13 mouse cellular contexts compared by ENCODE assay signal in genomic region chr19:58968731-58969506, GRCm38 (mm10). TPM values are rescaled to one million over a fixed set of nuclear protein-coding genes. Genes with fewer than 3 reads are reported as not detected.
DNase-seq lines count a peak whose midpoint lies in the region; ATAC-seq and TF ChIP-seq lines count a peak whose summit lies in the region.
"Had no signal": no experiment of that assay in that cellular context is flagged by ENCODE, and none has a peak within 500 bp of the region (broad histone marks: within the 10 kb centered on the region; RNA-seq: fewer than 3 reads in every experiment).

No protein-coding gene starts in this region.

- DNase-seq in left cerebral cortex, postnatal 4 days: peak; percentile 30
- DNase-seq in left cerebral cortex, adult 2 months (ENCODE audit: extremely low spot score in 1 of 2, low spot score in 2 of 2): no peak
- peak; percentile 23 to 47 for DNase-seq in cerebellum, adult 2 months
- DNase-seq in adipocyte (ENCODE audit: low spot score): no peak
- no peak for DNase-seq in frontal cortex, adult 2 months (ENCODE audit: extremely low spot score in 1 of 2, low spot score in 1 of 2)
- no peak for DNase-seq in layer of hippocampus, adult 2 months (ENCODE audit: low spot score in 2 of 2)
- DNase-seq: adrenal gland, postnatal 36 days; heart, adult 2 months; lung, adult 18-20 months; thymus, adult 2 months had no signal

- no peaks in the 10 kb centered on the region; the same call in 1 of the 2 replicates for H3K4me1 ChIP-seq in cerebellum, adult 2 months (ENCODE audit: control insufficient read depth, insufficient read depth, low read length)
- H3K4me1 ChIP-seq in forebrain, embryonic 12.5 days: peaks cover 18% of the 10 kb centered on the region
- peaks cover 22% of the 10 kb centered on the region for H3K4me1 ChIP-seq in neural tube, embryonic 13.5 days (replicated peaks)

- TF ChIP-seq POLR2A in cerebellum, adult 2 months (IDR thresholded peaks at IDR 0.05; ENCODE audit: borderline replicate concordance, insufficient read depth, low read length): no peak

- intact Hi-C loops in left cerebral cortex, postnatal 4 days (cut with DNase I): no loop called here
- intact Hi-C loops in left cerebral cortex, adult 2 months (cut with DNase I): no loop called here

- H3K4me2 ChIP-seq in forebrain, embryonic 12.5 days: peak overlapping the region; percentile 21; the same call in 1 of the 2 replicates
- peak overlapping the region; percentile 16; the same call in 1 of the 2 replicates for H3K4me2 ChIP-seq in neural tube, embryonic 13.5 days

- no peak for TF ChIP-seq CTCF in left cerebral cortex, adult 2 months (IDR thresholded peaks at IDR 0.05)
- TF ChIP-seq CTCF in cerebellum, adult 2 months (IDR thresholded peaks at IDR 0.05; ENCODE audit: borderline replicate concordance, insufficient read depth, low read depth, low read length): no peak
- no peak for TF ChIP-seq CTCF in layer of hippocampus, adult 2 months (conservative IDR thresholded peaks at IDR 0.05)

- H3K9ac ChIP-seq in forebrain, embryonic 12.5 days: no peak overlapping the region
- H3K9ac ChIP-seq in neural tube, embryonic 13.5 days: no peak overlapping the region

- 21% methylated on average over 15 of the region's 15 CpGs for WGBS in cerebellum, adult 2 months
- 10% methylated on average over 15 of the region's 15 CpGs for WGBS in forebrain, embryonic 12.5 days
- WGBS in neural tube, embryonic 13.5 days: 12% methylated on average over 15 of the region's 15 CpGs

- no peaks in the 10 kb centered on the region for H3K9me3 ChIP-seq in forebrain, embryonic 12.5 days
- no peaks in the 10 kb centered on the region for H3K9me3 ChIP-seq in neural tube, embryonic 13.5 days

- no peaks in the 10 kb centered on the region for H3K27me3 ChIP-seq in cerebellum, adult 2 months (ENCODE audit: control insufficient read depth, insufficient read depth, low read length)
- H3K27me3 ChIP-seq in forebrain, embryonic 12.5 days: peaks cover 83% of the 10 kb centered on the region
- peaks cover 91% of the 10 kb centered on the region for H3K27me3 ChIP-seq in neural tube, embryonic 13.5 days

- no peak overlapping the region for H3K27ac ChIP-seq in left cerebral cortex, adult 2 months
- H3K27ac ChIP-seq in cerebellum, adult 2 months (ENCODE audit: insufficient read depth, low read length): no peak overlapping the region
- H3K27ac ChIP-seq in forebrain, embryonic 12.5 days: no peak overlapping the region; the same call in 1 of the 2 replicates
- no peak overlapping the region for H3K27ac ChIP-seq in neural tube, embryonic 13.5 days (replicated peaks)
- H3K27ac ChIP-seq in layer of hippocampus, adult 2 months: no peak overlapping the region
- H3K27ac ChIP-seq: heart, adult 2 months had no signal

- H3K4me3 ChIP-seq in left cerebral cortex, adult 2 months: no peak overlapping the region
- H3K4me3 ChIP-seq in cerebellum, adult 2 months (replicated peaks; ENCODE audit: insufficient read depth, low read depth, low read length): no peak overlapping the region
- no peak overlapping the region for H3K4me3 ChIP-seq in forebrain, embryonic 12.5 days (replicated peaks)
- H3K4me3 ChIP-seq in neural tube, embryonic 13.5 days: no peak overlapping the region
- no peak overlapping the region for H3K4me3 ChIP-seq in layer of hippocampus, adult 2 months
- H3K4me3 ChIP-seq: heart, adult 2 months had no signal

- ATAC-seq in forebrain, embryonic 12.5 days (ENCODE audit: low FRiP score): no peak
- ATAC-seq in neural tube, embryonic 13.5 days (ENCODE audit: low read depth): no peak
- ATAC-seq: intestine, embryonic 16.5 days had no signal

- H3K36me3 ChIP-seq in forebrain, embryonic 12.5 days (replicated peaks): no peaks in the 10 kb centered on the region
- peaks cover 4% of the 10 kb centered on the region for H3K36me3 ChIP-seq in neural tube, embryonic 13.5 days

RNA-seq across cellular contexts. Expression of gene Hspa12a, which starts 25.5 kb away (rescaled TPM):
- total RNA-seq in left cerebral cortex, postnatal 4 days (2021): 100 to 1,000 TPM; 153 to 159 TPM
- total RNA-seq in left cerebral cortex, adult 2 months (2021): 100 to 1,000 TPM; 208 to 220 TPM
- 102 and 103 TPM in 2 replicates for polyA plus RNA-seq in cerebellum, adult 2 months (2012; rRNA removed)
- 17.0 and 18.1 TPM in 2 replicates for polyA plus RNA-seq in forebrain, embryonic 12.5 days (2016; fragmentation: Nextera tagmentation; extraction: Ambion mirVana)
- polyA plus RNA-seq in neural tube, embryonic 13.5 days (2015; fragmentation: Nextera tagmentation; extraction: Ambion mirVana): 79.9 and 83.0 TPM in 2 replicates
- 75.3 and 82.8 TPM in 2 replicates for polyA plus RNA-seq in frontal cortex, adult 2 months (2012; rRNA removed)
- 100 to 1,000 TPM; 239 to 246 TPM for total RNA-seq in layer of hippocampus, adult 2 months (2021)

RNA-seq across cellular contexts. Expression of gene Eno4, which starts 25.7 kb away (rescaled TPM):
- under 1 TPM; 0.58 to 0.62 TPM for total RNA-seq in left cerebral cortex, postnatal 4 days (2021)
- 1 to 10 TPM; 2.0 to 2.9 TPM for total RNA-seq in left cerebral cortex, adult 2 months (2021)
- polyA plus RNA-seq in cerebellum, adult 2 months (2012; rRNA removed): 1.9 and 2.1 TPM in 2 replicates
- polyA plus RNA-seq in forebrain, embryonic 12.5 days (2016; fragmentation: Nextera tagmentation; extraction: Ambion mirVana): 0.79 and 1.6 TPM in 2 replicates
- 0.65 and 0.82 TPM in 2 replicates for polyA plus RNA-seq in neural tube, embryonic 13.5 days (2015; fragmentation: Nextera tagmentation; extraction: Ambion mirVana)
- 1.7 and 2.1 TPM in 2 replicates for polyA plus RNA-seq in frontal cortex, adult 2 months (2012; rRNA removed)
- total RNA-seq in layer of hippocampus, adult 2 months (2021): 1 to 10 TPM; 1.5 to 1.9 TPM
- total RNA-seq: heart, adult 2 months had no signal

Comparison
In these comparisons a context has a peak if more than half of its experiments do, and no peak if none do; other contexts are left out.
1. DNase-seq: peak in left cerebral cortex, postnatal 4 days (single experiment) and cerebellum, adult 2 months (2 of 2); none in left cerebral cortex, adult 2 months (0 of 2), adipocyte (single experiment), frontal cortex, adult 2 months (0 of 2) and layer of hippocampus, adult 2 months (0 of 2).